Mouse (Mus musculus) central nervous system, embryonic 11.5 days (tissue): ENCODE results near the gene Hist3h2ba. TPM values are rescaled to one million over a fixed set of nuclear protein-coding genes. Genes with fewer than 3 reads are reported as not detected.

Experiments
- polyA plus RNA-seq: library from polyadenylated mRNA; depleted of rRNA; stranded (reverse); fragments of >200 nt; gene quantifications from 2 replicates; pipeline ENCODE4 v1.2.3, GENCODE M21; 2012; rRNA removed

Gene Hist3h2ba
- polyA plus RNA-seq, result 131 and 225 TPM in 2 replicates

GRCm38 (mm10) chr11:58948542-58949479 lies at the start of gene Hist3h2ba:
Gene Hist3h2ba, plus strand, starts transcription at chr11:58948920.

GRCm38 (mm10) chr11:58903511-58904409 lies 45.0 kb upstream of the Hist3h2ba start, which contains the start of gene Zfp39:
Gene Zfp39, minus strand, starts transcription at chr11:58904225.

DNA sequence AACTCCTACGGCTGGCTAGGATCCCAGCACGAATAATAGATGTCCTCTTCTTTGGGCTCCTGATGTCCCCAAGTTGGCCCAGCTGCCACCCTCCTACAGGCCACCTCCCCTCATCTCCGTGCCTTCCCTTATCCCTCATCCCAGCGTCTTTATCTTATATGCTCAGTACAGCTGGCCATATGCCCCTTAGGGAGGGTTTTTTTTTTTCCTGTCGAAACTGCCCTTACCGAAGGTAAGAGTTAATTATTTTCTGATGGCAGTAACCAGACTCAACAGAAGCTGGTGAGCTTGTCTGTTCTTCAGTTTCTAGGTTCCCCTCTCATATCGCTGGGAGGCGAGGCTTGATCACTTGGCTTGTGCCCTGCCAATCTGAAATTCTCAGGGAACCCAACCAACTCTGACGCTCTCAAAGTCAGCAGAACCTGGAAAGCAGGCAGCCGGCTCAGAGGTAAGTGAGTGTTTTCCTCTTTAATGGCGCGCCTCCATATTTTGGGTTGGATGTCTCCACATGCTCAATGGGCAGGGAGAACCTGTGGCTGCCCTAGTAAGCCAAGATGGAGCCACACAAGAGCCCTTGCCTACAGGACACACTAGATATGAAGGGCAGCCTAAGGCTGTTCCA lies 30.9 kb upstream of the Hist3h2ba start, which contains the start of gene Btnl10:
TSS of gene Btnl10 (plus strand) at position 164 of the 622 bp plus-strand sequence.

DNA sequence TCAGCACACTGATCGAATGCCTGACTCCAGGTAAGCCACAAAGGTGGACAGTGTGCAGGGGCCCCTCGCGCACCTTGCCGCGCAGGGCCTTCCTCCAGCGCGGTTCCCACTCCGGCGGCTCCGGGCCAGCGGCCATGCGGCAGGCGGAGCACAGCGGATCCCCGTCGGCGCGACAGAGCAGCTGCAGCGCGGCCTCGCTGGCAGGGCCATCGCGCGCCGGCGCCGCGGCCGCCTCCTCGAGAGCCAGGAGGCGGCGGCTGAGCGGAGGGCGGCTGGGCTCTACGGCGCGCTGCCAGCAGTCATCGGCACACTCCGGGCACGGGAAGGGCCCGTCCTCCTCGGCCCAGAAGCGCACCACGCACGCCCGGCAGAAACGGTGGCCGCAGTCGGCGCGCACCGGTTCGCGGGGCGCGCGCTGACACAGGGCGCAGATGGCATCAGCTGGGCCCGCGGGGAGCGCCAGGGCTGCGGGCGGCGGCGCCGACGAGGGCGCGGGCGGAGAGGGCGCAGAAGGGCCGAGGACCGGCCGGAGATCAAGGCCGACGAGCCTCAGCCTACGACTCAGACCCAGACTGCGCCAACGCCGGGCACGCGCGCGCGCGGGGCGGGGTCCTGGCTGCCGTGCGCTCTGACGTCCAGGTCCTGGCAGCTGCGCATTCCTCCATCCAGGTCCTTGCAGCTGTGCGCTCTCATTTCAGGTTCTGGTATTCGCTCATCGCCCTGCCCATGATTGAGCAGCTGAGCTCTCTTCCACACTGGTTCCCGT lies 10.2 kb upstream of the Hist3h2ba start, which contains the start of gene Rnf187:
TSS of gene Rnf187 (minus strand) at position 595 of the 766 bp plus-strand sequence.

DNA sequence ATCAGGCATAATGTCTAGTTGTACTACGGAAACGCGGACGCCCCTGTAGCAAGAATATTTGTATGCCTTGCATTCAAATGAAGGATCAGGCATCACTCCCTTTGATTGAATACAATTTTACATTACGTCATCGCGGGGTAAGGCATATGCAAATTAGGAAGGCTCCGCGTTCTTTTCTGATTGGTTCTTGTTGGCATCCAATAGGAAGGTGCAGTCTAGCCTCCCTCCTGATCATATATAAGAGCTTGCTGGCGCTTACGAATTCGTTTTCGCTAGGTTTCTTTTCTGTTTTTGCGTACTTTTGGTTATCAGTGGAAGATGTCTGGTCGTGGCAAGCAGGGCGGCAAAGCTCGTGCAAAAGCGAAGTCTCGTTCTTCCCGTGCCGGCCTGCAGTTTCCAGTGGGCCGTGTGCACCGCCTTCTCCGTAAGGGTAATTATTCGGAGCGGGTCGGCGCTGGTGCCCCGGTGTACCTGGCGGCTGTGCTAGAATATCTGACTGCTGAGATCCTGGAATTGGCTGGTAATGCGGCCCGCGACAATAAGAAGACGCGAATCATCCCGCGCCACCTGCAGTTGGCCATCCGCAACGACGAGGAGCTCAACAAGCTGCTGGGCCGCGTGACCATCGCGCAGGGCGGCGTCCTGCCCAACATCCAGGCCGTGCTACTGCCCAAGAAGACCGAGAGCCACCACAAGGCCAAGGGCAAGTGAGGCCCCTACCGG lies 5.9 kb downstream of the Hist3h2ba start, which contains the start of the genes Hist3h2a and Trim17:
TSS of gene Hist3h2a (plus strand) at position 266 of the 723 bp plus-strand sequence.
TSS of gene Trim17 (plus strand) at position 266 of the 723 bp plus-strand sequence.

GRCm38 (mm10) chr11:58978027-58978705 lies 29.4 kb downstream of the Hist3h2ba start, which contains the start of gene Trim11:
Gene Trim11, plus strand, starts transcription at chr11:58978093.

Other genes with a start within 250 kb of the Hist3h2ba start
- gene Olfr319, start 249.8 kb upstream of the Hist3h2ba start, polyA plus RNA-seq, result not detected in 2 replicates
- not detected in 2 replicates for gene Olfr318, start 224.9 kb upstream of the Hist3h2ba start, polyA plus RNA-seq
- 0.04 and 0.05 TPM in 2 replicates for gene Olfr317, start 209.7 kb upstream of the Hist3h2ba start, polyA plus RNA-seq
- not detected in 2 replicates for gene Olfr316, start 196.2 kb upstream of the Hist3h2ba start, polyA plus RNA-seq
- not detected in 2 replicates for gene Olfr315, start 175.7 kb upstream of the Hist3h2ba start, polyA plus RNA-seq
- gene Olfr314, start 166.0 kb upstream of the Hist3h2ba start, polyA plus RNA-seq, result not detected in 2 replicates
- gene Fam183b, start 147.0 kb upstream of the Hist3h2ba start, polyA plus RNA-seq, result 1.9 and 2.0 TPM in 2 replicates
- gene Olfr313, start 133.9 kb upstream of the Hist3h2ba start, polyA plus RNA-seq, result not detected in 2 replicates
- gene Olfr312, start 119.7 kb upstream of the Hist3h2ba start, polyA plus RNA-seq, result not detected in 2 replicates
- 0.04 TPM in 1 of 2 replicates, not detected in the other for gene Olfr311, start 109.7 kb upstream of the Hist3h2ba start, polyA plus RNA-seq
- 14.4 and 18.1 TPM in 2 replicates for gene Gm12258, start 101.8 kb upstream of the Hist3h2ba start, polyA plus RNA-seq
- 8.4 and 10.1 TPM in 2 replicates for gene 2810021J22Rik, start 81.7 kb upstream of the Hist3h2ba start, polyA plus RNA-seq
- 4.0 and 6.2 TPM in 2 replicates for gene Zfp39, start 44.7 kb upstream of the Hist3h2ba start, polyA plus RNA-seq
- 0.25 and 0.91 TPM in 2 replicates for gene Btnl10, start 31.0 kb upstream of the Hist3h2ba start, polyA plus RNA-seq
- 274 and 477 TPM in 2 replicates for gene Rnf187, start 10.0 kb upstream of the Hist3h2ba start, polyA plus RNA-seq
- gene Hist3h2a, start 5.8 kb downstream of the Hist3h2ba start, polyA plus RNA-seq, result 35.5 and 38.9 TPM in 2 replicates
- 0.31 and 0.61 TPM in 2 replicates for gene Trim17, start 5.8 kb downstream of the Hist3h2ba start, polyA plus RNA-seq
- 25.3 and 33.0 TPM in 2 replicates for gene Trim11, start 29.2 kb downstream of the Hist3h2ba start, polyA plus RNA-seq
- 0.94 and 2.6 TPM in 2 replicates for gene Obscn, start 187.5 kb downstream of the Hist3h2ba start, polyA plus RNA-seq
- 4.7 and 5.5 TPM in 2 replicates for gene Iba57, start 214.8 kb downstream of the Hist3h2ba start, polyA plus RNA-seq
- 0.17 and 0.18 TPM in 2 replicates for gene Gjc2, start 234.3 kb downstream of the Hist3h2ba start, polyA plus RNA-seq
- 87.2 and 91.3 TPM in 2 replicates for gene Guk1, start 243.3 kb downstream of the Hist3h2ba start, polyA plus RNA-seq